Mouse (Mus musculus) MEL (cell line): ENCODE measurements at regions not wholly inside any gene's neighbourhood (a gene's known extent, or its start where the extent isn't known, plus 50 kb on each side); places are given as distances from the start of the nearest gene placed in this dataset.

Experiments
- DNase-seq: peaks from one replicate; pipeline ENCODE4 v3.0.0; 2011; ENCODE audit warnings: low read depth, low spot score
- H3K27ac ChIP-seq: 2 replicates; pipeline ENCODE4 v1.5.1; 2012; ENCODE audit warnings: low read depth, mild to moderate bottlenecking, control low read depth, low read length, moderate library complexity; ENCODE audit not compliant: control insufficient read depth
- H3K27me3 ChIP-seq, 2 experiments: fragments of 150-350 bp in 1 of 2; sonication (generic) in 1 of 2; 2 replicates each; pipeline ENCODE4 v1.6.1; 2012; ENCODE audit warnings: low read length in 2 of 2, mild to moderate bottlenecking in 2 of 2, improper control_type of control experiment in 1 of 2, moderate library complexity in 1 of 2; ENCODE audit not compliant: insufficient read depth in 2 of 2, control insufficient read depth in 1 of 2
- H3K36me3 ChIP-seq, 2 experiments: 2 replicates each; pipeline ENCODE4 v1.6.1; 2012 to 2014; ENCODE audit warnings: low read length in 2 of 2, improper control_type of control experiment in 1 of 2, inconsistent platforms in 1 of 2, mild to moderate bottlenecking in 1 of 2; ENCODE audit not compliant: insufficient read depth in 2 of 2, control insufficient read depth in 1 of 2
- H3K4me1 ChIP-seq, 2 experiments: fragments of 150-350 bp in 1 of 2; sonication (generic) in 1 of 2; 2 replicates each; pipeline ENCODE4 v1.6.1; 2012; ENCODE audit warnings: low read length in 2 of 2, improper control_type of control experiment in 1 of 2, mild to moderate bottlenecking in 1 of 2; ENCODE audit not compliant: insufficient read depth in 2 of 2, control insufficient read depth in 1 of 2
- H3K4me3 ChIP-seq, 2 experiments: fragments of 150-350 bp in 1 of 2; sonication (generic) in 1 of 2; 2 replicates each; pipeline ENCODE4 v1.5.1; 2012; ENCODE audit warnings: low read depth in 2 of 2, low read length in 2 of 2, mild to moderate bottlenecking in 2 of 2, moderate library complexity in 2 of 2, control low read depth in 1 of 2, improper control_type of control experiment in 1 of 2; ENCODE audit not compliant: control insufficient read depth in 1 of 2, insufficient read depth in 1 of 2
- H3K79me2 ChIP-seq: 2 replicates; pipeline ENCODE4 v1.6.1; 2012; ENCODE audit warnings: mild to moderate bottlenecking, low read length, moderate library complexity; ENCODE audit not compliant: control insufficient read depth, poor library complexity, insufficient read depth
- H3K9ac ChIP-seq: 2 replicates; pipeline ENCODE4 v1.6.1; 2012; ENCODE audit warnings: low read depth, mild to moderate bottlenecking, control low read depth, low read length, moderate library complexity; ENCODE audit not compliant: control insufficient read depth, poor library complexity, severe bottlenecking
- H3K9me3 ChIP-seq: fragments of 150-350 bp; sonication (generic); replicated peaks from 2 replicates; pipeline ENCODE4 v1.6.1; 2012; ENCODE audit warnings: mild to moderate bottlenecking, low read length, improper control_type of control experiment, moderate library complexity; ENCODE audit not compliant: insufficient read depth
- BHLHE40 ChIP-seq: IDR thresholded peaks from 2 replicates; pipeline ENCODE4 v1.6.1; 2012; ENCODE audit warnings: low read depth, mild to moderate bottlenecking, inconsistent platforms, low read length, improper control_type of control experiment, borderline replicate concordance
- CHD2 ChIP-seq: IDR thresholded peaks from 2 replicates; pipeline ENCODE4 v1.6.1; 2011; ENCODE audit warnings: low read length, improper control_type of control experiment
- E2F4 ChIP-seq: IDR thresholded peaks from 2 replicates; pipeline ENCODE4 v1.6.1; 2011; ENCODE audit warnings: low read depth, low read length, improper control_type of control experiment, borderline replicate concordance
- EP300 ChIP-seq, 2 experiments: IDR thresholded peaks; 2 replicates each; pipeline ENCODE4 v1.6.1; 2011; ENCODE audit warnings: improper control_type of control experiment in 2 of 2, low read length in 2 of 2, low read depth in 1 of 2, mild to moderate bottlenecking in 1 of 2
- GATA1 ChIP-seq: IDR thresholded peaks from 2 replicates; pipeline ENCODE4 v1.6.1; 2011; ENCODE audit warnings: low read depth, low read length, improper control_type of control experiment
- HCFC1 ChIP-seq: IDR thresholded peaks from 2 replicates; pipeline ENCODE4 v1.6.1; 2012; ENCODE audit warnings: low read depth, mild to moderate bottlenecking, inconsistent platforms, low read length, improper control_type of control experiment, moderate library complexity
- JUND ChIP-seq: IDR thresholded peaks from 2 replicates; pipeline ENCODE4 v1.6.1; 2011; ENCODE audit warnings: low read depth, mild to moderate bottlenecking, improper control_type of control experiment, low read length
- KAT2A ChIP-seq: conservative IDR thresholded peaks from 2 replicates; pipeline ENCODE4 v1.6.1; 2012; ENCODE audit warnings: low read depth, low read length, improper control_type of control experiment, inconsistent platforms
- MAX ChIP-seq: IDR thresholded peaks from 2 replicates; pipeline ENCODE4 v1.6.1; 2011; ENCODE audit warnings: low read length, improper control_type of control experiment
- MAZ ChIP-seq: IDR thresholded peaks from 2 replicates; pipeline ENCODE4 v1.6.1; 2012; ENCODE audit warnings: low read depth, mild to moderate bottlenecking, inconsistent platforms, low read length, improper control_type of control experiment
- MEF2A ChIP-seq: IDR thresholded peaks from 2 replicates; pipeline ENCODE4 v1.6.1; 2014; ENCODE audit warnings: low read depth, mild to moderate bottlenecking, inconsistent platforms, low read length, improper control_type of control experiment; ENCODE audit not compliant: poor library complexity, insufficient replicate concordance, severe bottlenecking; ENCODE audit errors: extremely low read depth
- MXI1 ChIP-seq: IDR thresholded peaks from 2 replicates; pipeline ENCODE4 v1.6.1; 2011; ENCODE audit warnings: mild to moderate bottlenecking, low read depth, low read length, improper control_type of control experiment
- MYB ChIP-seq: IDR thresholded peaks from 2 replicates; pipeline ENCODE4 v1.6.1; 2011; ENCODE audit warnings: mild to moderate bottlenecking, low read depth, low read length, improper control_type of control experiment
- NRF1 ChIP-seq: IDR thresholded peaks from 2 replicates; pipeline ENCODE4 v1.6.1; 2014; ENCODE audit warnings: low read depth, mild to moderate bottlenecking, inconsistent platforms, low read length, improper control_type of control experiment, moderate library complexity; ENCODE audit not compliant: poor library complexity, insufficient read depth, severe bottlenecking
- POLR2AphosphoS2 ChIP-seq: IDR thresholded peaks from 2 replicates; pipeline ENCODE4 v1.6.1; 2011; ENCODE audit warnings: low read length, improper control_type of control experiment
- POLR2AphosphoS5 ChIP-seq: IDR thresholded peaks from 2 replicates; pipeline ENCODE4 v1.6.1; 2012; ENCODE audit warnings: low read depth, borderline replicate concordance, mild to moderate bottlenecking, inconsistent platforms, low read length, moderate library complexity, mixed read lengths
- RAD21 ChIP-seq: IDR thresholded peaks from 2 replicates; pipeline ENCODE4 v1.6.1; 2011; ENCODE audit warnings: mild to moderate bottlenecking, low read depth, low read length, improper control_type of control experiment
- SIN3A ChIP-seq: IDR thresholded peaks from 2 replicates; pipeline ENCODE4 v1.6.1; 2012; ENCODE audit warnings: low read length, improper control_type of control experiment, inconsistent platforms
- TAL1 ChIP-seq: IDR thresholded peaks from 2 replicates; pipeline ENCODE4 v1.6.1; 2012; ENCODE audit warnings: mild to moderate bottlenecking, inconsistent platforms, low read length, moderate library complexity, mixed read lengths
- TBP ChIP-seq: IDR thresholded peaks from 2 replicates; pipeline ENCODE4 v1.8.0; 2011; ENCODE audit warnings: low read depth, low read length, improper control_type of control experiment
- USF1 ChIP-seq: IDR thresholded peaks from 2 replicates; pipeline ENCODE4 v1.6.1; 2014; ENCODE audit warnings: low read depth, mild to moderate bottlenecking, inconsistent platforms, low read length, improper control_type of control experiment, moderate library complexity
- USF2 ChIP-seq, 2 experiments: IDR thresholded peaks; 2 replicates each; pipeline ENCODE4 v1.6.1; 2011 to 2012; ENCODE audit warnings: improper control_type of control experiment in 2 of 2, low read length in 2 of 2, borderline replicate concordance in 1 of 2, inconsistent platforms in 1 of 2, low read depth in 1 of 2, mild to moderate bottlenecking in 1 of 2; ENCODE audit not compliant: insufficient read depth in 1 of 2
- ZC3H11A ChIP-seq: IDR thresholded peaks from 2 replicates; pipeline ENCODE4 v1.6.1; 2012; ENCODE audit warnings: low read depth, mild to moderate bottlenecking, inconsistent platforms, low read length, improper control_type of control experiment
- ZMIZ1 ChIP-seq: IDR thresholded peaks from 2 replicates; pipeline ENCODE4 v1.6.1; 2012; ENCODE audit warnings: low read depth, mild to moderate bottlenecking, inconsistent platforms, low read length, improper control_type of control experiment, moderate library complexity
- ZNF384 ChIP-seq: IDR thresholded peaks from 2 replicates; pipeline ENCODE4 v1.6.1; 2012; ENCODE audit warnings: low read depth, mild to moderate bottlenecking, inconsistent platforms, low read length, improper control_type of control experiment

GRCm38 (mm10) chr19:55999409-55999808, 257.8 kb downstream of the Tcf7l2 start:
- no peak overlapping the region for H3K4me3 ChIP-seq
- no peaks in the 10 kb centered on the region for H3K36me3 ChIP-seq
- H3K9ac ChIP-seq = no peak overlapping the region
- no peak overlapping the region for H3K27ac ChIP-seq
- no peaks in the 10 kb centered on the region for H3K4me1 ChIP-seq
- no peaks in the 10 kb centered on the region; a peak in 2 of 4 replicates for H3K27me3 ChIP-seq
- H3K9me3 ChIP-seq = no peaks in the 10 kb centered on the region
- no peaks in the 10 kb centered on the region for H3K79me2 ChIP-seq
- DNase-seq = no peak
- TF ChIP-seq ZNF384 (no peak), USF2 (IDR thresholded peaks at IDR 0.05; ENCODE audit: borderline replicate concordance in 1 of 2, insufficient read depth in 1 of 2, low read depth in 1 of 2, low read length in 2 of 2) (no peak), HCFC1 (no peak), POLR2AphosphoS5 (no peak), ZC3H11A (no peak), MAZ (no peak), MAX (no peak), USF1 (no peak), TAL1 (no peak), SIN3A (no peak)
- TF ChIP-seq, all 39 proteins: peak for 0

- H3K9me3 ChIP-seq = no peaks in the 10 kb centered on the region
- H3K79me2 ChIP-seq = no peaks in the 10 kb centered on the region
- no peak for TF ChIP-seq USF2 (IDR thresholded peaks at IDR 0.05; ENCODE audit: borderline replicate concordance in 1 of 2, insufficient read depth in 1 of 2, low read depth in 1 of 2, low read length in 2 of 2)
- TF ChIP-seq MEF2A = no peak
- TF ChIP-seq KAT2A = no peak
- TF ChIP-seq MYB = no peak
- no peak for TF ChIP-seq E2F4
- TF ChIP-seq BHLHE40 = no peak
- TF ChIP-seq CHD2 = no peak
- TF ChIP-seq MAZ = no peak
- TF ChIP-seq ZMIZ1 = no peak
- no peak for TF ChIP-seq POLR2AphosphoS2
- TF ChIP-seq POLR2AphosphoS5 = no peak
- no peak for TF ChIP-seq NRF1
- no peak for TF ChIP-seq EP300 (IDR thresholded peaks at IDR 0.05; ENCODE audit: low read depth in 1 of 2, low read length in 2 of 2)
- no peak for TF ChIP-seq GATA1
- TF ChIP-seq RAD21 = no peak
- TF ChIP-seq MXI1 = no peak
- no peak for TF ChIP-seq TBP
- TF ChIP-seq JUND = no peak
- H3K36me3 ChIP-seq = no peaks in the 10 kb centered on the region
- no peak overlapping the region for H3K27ac ChIP-seq
- H3K27me3 ChIP-seq = no peaks in the 10 kb centered on the region; a peak in 1 of 4 replicates
- H3K9ac ChIP-seq = no peak overlapping the region
- no peaks in the 10 kb centered on the region for H3K4me1 ChIP-seq
- DNase-seq = no peak
- H3K4me3 ChIP-seq = no peak overlapping the region
Measured at GRCm38 (mm10) chr19:56001428-56001827, 259.8 kb downstream of the Tcf7l2 start.
